Mouse (Mus musculus): ENCODE measurements around the gene Vmn1r10. TPM values are rescaled to one million over a fixed set of nuclear protein-coding genes. Genes with fewer than 3 reads are reported as not detected.

Gene Vmn1r10
- total RNA-seq (2021) = not detected
- long read RNA-seq, experiment 1 = 0 reads
- long read RNA-seq, experiment 2 = 0 reads

DNA sequence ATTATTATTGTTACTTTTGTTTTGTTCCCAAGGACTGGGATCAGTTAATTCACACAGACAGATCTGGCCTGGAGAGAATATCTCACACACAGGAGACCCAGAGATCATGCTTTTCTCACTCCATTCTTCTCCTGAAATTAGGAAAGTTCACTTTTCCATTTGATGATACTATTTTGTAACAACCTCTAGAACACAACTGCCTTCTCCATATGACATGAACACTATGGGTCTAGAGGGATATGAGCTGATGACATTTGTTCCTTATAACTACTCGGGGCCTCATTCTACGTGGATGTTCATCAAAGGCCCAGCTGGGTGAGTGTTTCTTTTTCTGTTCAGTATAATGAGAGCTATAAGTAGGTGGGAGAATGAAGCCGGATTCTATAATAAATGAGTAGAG, at the start of gene Vmn1r10:
TSS of gene Vmn1r10 (plus strand) at position 301 of the 400 bp plus-strand sequence.
- no peak for DNase-seq (ENCODE audit: low spot score in 2 of 2)
- intact Hi-C loops (cut with DNase I) = no loop called here

GRCm38 (mm10) chr6:57063730-57064129, 45.5 kb upstream of the Vmn1r10 start:
- intact Hi-C loops (cut with DNase I) = no loop called here
- no peak for DNase-seq (ENCODE audit: low spot score in 2 of 2)

DNA sequence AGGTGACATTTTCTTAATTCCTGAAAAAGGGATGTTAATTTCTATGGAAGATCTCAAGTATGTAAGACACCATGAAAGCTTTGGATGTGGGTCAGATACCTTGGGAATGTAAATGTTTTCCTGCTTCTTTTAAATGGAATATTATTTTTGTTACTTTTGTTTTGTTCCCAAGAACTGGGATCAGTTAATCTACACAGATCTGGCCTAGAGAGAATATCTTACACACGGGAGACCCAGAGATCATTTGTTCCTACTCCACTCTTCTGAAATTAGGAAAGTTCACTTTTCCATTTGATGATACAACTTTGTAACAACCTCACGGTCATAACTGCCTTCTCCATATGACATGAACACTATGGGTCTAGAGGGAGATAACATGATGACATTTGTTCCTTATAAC, 42.8 kb upstream of the Vmn1r10 start, which contains the start of gene Vmn1r9:
TSS of gene Vmn1r9 (plus strand) at position 301 of the 400 bp plus-strand sequence.
- DNase-seq (ENCODE audit: low spot score in 2 of 2) = no peak
- intact Hi-C loops (cut with DNase I) = no loop called here

GRCm38 (mm10) chr6:57106358-57106757, 2.9 kb upstream of the Vmn1r10 start:
- DNase-seq (ENCODE audit: low spot score in 2 of 2) = no peak
- intact Hi-C loops (cut with DNase I) = no loop called here

DNA sequence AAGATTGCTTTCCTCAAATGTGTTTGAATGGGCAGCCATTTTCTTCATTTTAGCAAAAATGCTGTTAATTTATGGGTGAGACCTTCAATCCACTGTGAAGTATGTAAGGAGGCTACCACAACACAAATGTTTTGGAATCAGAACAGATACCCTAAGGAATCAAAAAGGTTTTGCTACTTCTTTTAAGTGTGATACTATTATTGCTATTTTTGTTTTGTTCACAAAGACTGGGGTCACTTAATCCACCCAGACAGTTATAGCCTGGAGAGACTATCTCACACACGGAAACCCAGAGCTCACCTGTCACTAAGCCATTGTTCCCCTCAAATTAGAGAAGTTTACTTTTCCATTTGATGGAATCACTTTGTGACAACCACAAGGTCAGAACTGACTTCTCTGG, 23.9 kb downstream of the Vmn1r10 start, which contains the start of gene Vmn1r11:
TSS of gene Vmn1r11 (plus strand) at position 301 of the 400 bp plus-strand sequence.
- DNase-seq (ENCODE audit: low spot score in 2 of 2) = no peak
- intact Hi-C loops (cut with DNase I) = no loop called here

- DNase-seq (ENCODE audit: low spot score in 2 of 2) = no peak
- intact Hi-C loops (cut with DNase I) = no loop called here
Observed at GRCm38 (mm10) chr6:57156619-57157018, 47.4 kb downstream of the Vmn1r10 start, which contains the start of gene Vmn1r12. Gene Vmn1r12, plus strand, starts transcription at chr6:57156919.

Other genes starting within 250 kb of the Vmn1r10 start
- 10 to 100 TPM; 48.4 to 52.0 TPM for gene Nt5c3, start 185.5 kb upstream of the Vmn1r10 start, total RNA-seq (2021)
- under 1 TPM in 1 of 2 experiments, not detected in 1; 0.27 TPM for gene Vmn1r4, start 185.4 kb upstream of the Vmn1r10 start, total RNA-seq (2021)
- not detected for gene Vmn1r5, start 139.2 kb upstream of the Vmn1r10 start, total RNA-seq (2021)
- gene Vmn1r6, start 112.2 kb upstream of the Vmn1r10 start, total RNA-seq (2021) = not detected
- not detected for gene Vmn1r7, start 84.1 kb upstream of the Vmn1r10 start, total RNA-seq (2021)
- not detected for gene Vmn1r8, start 77.2 kb upstream of the Vmn1r10 start, total RNA-seq (2021)
- not detected for gene Vmn1r9, start 42.7 kb upstream of the Vmn1r10 start, total RNA-seq (2021)
- gene Vmn1r11, start 24.0 kb downstream of the Vmn1r10 start, total RNA-seq (2021) = not detected
- gene Vmn1r12, start 47.5 kb downstream of the Vmn1r10 start, total RNA-seq (2021) = not detected
- not detected for gene Vmn1r13, start 93.8 kb downstream of the Vmn1r10 start, total RNA-seq (2021)
- gene Vmn1r14, start 122.2 kb downstream of the Vmn1r10 start, total RNA-seq (2021) = not detected
- gene Vmn1r15, start 148.5 kb downstream of the Vmn1r10 start, total RNA-seq (2021) = not detected
- not detected for gene Vmn1r16, start 220.0 kb downstream of the Vmn1r10 start, total RNA-seq (2021)

All from left cerebral cortex, postnatal 14 days (tissue).